Comparison of ENCODE assay signal across 17 mouse cellular contexts in genomic region chr2:51304694-51305093, GRCm38 (mm10).
A peak's percentile ranks its signal among the peaks of the same experiment; 100 is the strongest.
DNase-seq lines count a peak whose midpoint lies in the region; ATAC-seq and TF ChIP-seq lines count a peak whose summit lies in the region.
"Had no signal": no experiment of that assay in that cellular context is flagged by ENCODE, and none has a peak within 500 bp of the region (broad histone marks: within the 10 kb centered on the region; RNA-seq: fewer than 3 reads in every experiment).

No protein-coding gene starts in this region.

- TF ChIP-seq CTCF in midbrain, postnatal 0 days (IDR thresholded peaks at IDR 0.05), result no peak
- TF ChIP-seq CTCF in lung, adult 2 months (IDR thresholded peaks at IDR 0.05; ENCODE audit: insufficient read depth, low read length), result no peak

- H3K4me2 ChIP-seq in midbrain, embryonic 16.5 days (ENCODE audit: low read length), result no peak overlapping the region
- H3K4me2 ChIP-seq in midbrain, postnatal 0 days (ENCODE audit: low read depth, low read length, poor library complexity, severe bottlenecking), result no peak overlapping the region
- H3K4me2 ChIP-seq: embryonic facial prominence, embryonic 13.5 days; heart, embryonic 15.5 days had no signal

- 0 out of 2 replicates have a peak overlapping the region, but pooled peaks have one; percentile 33 for H3K27ac ChIP-seq in midbrain, embryonic 16.5 days (ENCODE audit: low read length)
- H3K27ac ChIP-seq in midbrain, postnatal 0 days (ENCODE audit: low read depth, low read length), result no peak overlapping the region
- H3K27ac ChIP-seq: embryonic facial prominence, embryonic 13.5 days; heart, embryonic 15.5 days had no signal

- H3K9me3 ChIP-seq in midbrain, embryonic 16.5 days (replicated peaks; ENCODE audit: control insufficient read depth, low read length, poor library complexity, severe bottlenecking), result no peaks in the 10 kb centered on the region
- no peaks in the 10 kb centered on the region for H3K9me3 ChIP-seq in midbrain, postnatal 0 days (ENCODE audit: low read length)
- H3K9me3 ChIP-seq: embryonic facial prominence, embryonic 13.5 days; heart, embryonic 15.5 days; megakaryocyte, embryonic 14.5 days had no signal

- TF ChIP-seq POLR2A in lung, adult 2 months (IDR thresholded peaks at IDR 0.05; ENCODE audit: borderline replicate concordance, extremely low read depth, low read depth, low read length), result no peak

- no peak overlapping the region for H3K4me3 ChIP-seq in midbrain, embryonic 16.5 days (ENCODE audit: low read depth, low read length)
- no peak overlapping the region for H3K4me3 ChIP-seq in midbrain, postnatal 0 days (ENCODE audit: low read depth, low read length)
- no peak overlapping the region for H3K4me3 ChIP-seq in lung, adult 2 months (replicated peaks; ENCODE audit: extremely low read depth, low read depth, low read length)
- H3K4me3 ChIP-seq: embryonic facial prominence, embryonic 13.5 days; heart, embryonic 15.5 days; megakaryocyte, embryonic 14.5 days had no signal

- H3K9ac ChIP-seq in midbrain, embryonic 16.5 days (ENCODE audit: low read depth, low read length), result no peak overlapping the region
- no peak overlapping the region for H3K9ac ChIP-seq in midbrain, postnatal 0 days (replicated peaks; ENCODE audit: low read length, poor library complexity, severe bottlenecking)
- H3K9ac ChIP-seq: embryonic facial prominence, embryonic 13.5 days; forebrain, postnatal 0 days; heart, embryonic 15.5 days had no signal

- no peak for DNase-seq in frontal cortex, adult 2 months (ENCODE audit: extremely low spot score in 1 of 2, low spot score in 1 of 2)
- DNase-seq in midbrain, postnatal 0 days (ENCODE audit: low spot score), result no peak
- peak; percentile 71 for DNase-seq in brain, adult 2 months (ENCODE audit: low read depth, low spot score)
- no peak for DNase-seq in lung, adult 2 months
- DNase-seq in embryo, embryonic 9.5 days (ENCODE audit: extremely low spot score), result no peak
- DNase-seq: forebrain, postnatal 0 days; left cerebral cortex, postnatal 4 days; liver; right cerebral cortex, postnatal 4 days; thymus, postnatal 25 days had no signal

- H3K4me1 ChIP-seq in midbrain, embryonic 16.5 days (ENCODE audit: control insufficient read depth, insufficient read depth, low read length), result 0 out of 2 replicates have a peak, but pooled peaks cover 2% of the 10 kb centered on the region
- no peaks in the 10 kb centered on the region for H3K4me1 ChIP-seq in midbrain, postnatal 0 days (ENCODE audit: insufficient read depth, low read length)
- peaks cover 7% of the 10 kb centered on the region for H3K4me1 ChIP-seq in lung, adult 2 months (ENCODE audit: control insufficient read depth, insufficient read depth, low read length)
- H3K4me1 ChIP-seq: heart, embryonic 15.5 days had no signal

- no peaks in the 10 kb centered on the region for H3K36me3 ChIP-seq in midbrain, embryonic 16.5 days (ENCODE audit: control insufficient read depth, insufficient read depth, low read length)
- no peaks in the 10 kb centered on the region for H3K36me3 ChIP-seq in midbrain, postnatal 0 days (ENCODE audit: insufficient read depth, low read length)
- H3K36me3 ChIP-seq: embryonic facial prominence, embryonic 13.5 days; heart, embryonic 15.5 days had no signal

- WGBS in midbrain, embryonic 16.5 days, result 50% methylated on average over 6 of the region's 6 CpGs
- 55% methylated on average over 6 of the region's 6 CpGs for WGBS in midbrain, postnatal 0 days
- WGBS in lung, adult 2 months, result 67% methylated on average over 6 of the region's 6 CpGs

- ATAC-seq in frontal cortex, adult (ENCODE audit: low TSS enrichment), result peak; percentile 74
- ATAC-seq in midbrain, embryonic 16.5 days, result no peak
- ATAC-seq in midbrain, postnatal 0 days (ENCODE audit: low FRiP score), result no peak
- ATAC-seq: hindbrain, embryonic 16.5 days had no signal

- H3K27me3 ChIP-seq in midbrain, embryonic 16.5 days (ENCODE audit: control insufficient read depth, insufficient read depth, low read depth, low read length), result no peaks in the 10 kb centered on the region
- no peaks in the 10 kb centered on the region for H3K27me3 ChIP-seq in midbrain, postnatal 0 days (ENCODE audit: insufficient read depth, low read length)
- H3K27me3 ChIP-seq: CH12.LX; embryonic facial prominence, embryonic 13.5 days; heart, embryonic 15.5 days; megakaryocyte, embryonic 14.5 days had no signal
